Mouse (Mus musculus): ENCODE data around the gene Selenbp1. TPM values are rescaled to one million over a fixed set of nuclear protein-coding genes. Genes with fewer than 3 reads are reported as not detected.

Selenbp1 gene
- total and polyA plus RNA-seq, 2 experiments, result 631 to 744 TPM

DNA sequence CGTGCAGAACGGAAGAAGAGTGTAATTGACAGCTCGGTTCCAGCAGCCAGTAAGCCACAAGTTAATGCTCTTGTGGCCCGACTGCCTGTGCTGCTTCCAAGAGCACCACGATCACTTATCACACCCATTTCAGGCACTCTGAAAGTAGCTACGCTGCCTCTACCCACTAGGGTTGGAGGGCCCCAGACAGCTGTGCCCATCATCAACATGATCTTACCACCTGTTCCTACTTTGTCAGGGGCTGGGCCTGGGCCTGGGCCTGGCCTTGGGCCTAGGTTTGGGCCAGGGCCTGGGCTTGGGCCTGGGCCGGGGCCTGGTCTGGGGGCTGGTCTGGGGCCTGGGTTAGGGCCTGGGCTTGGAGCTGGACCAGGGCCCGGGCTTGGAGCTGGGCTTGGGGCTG is 25.4 kb downstream of the Selenbp1 start:
- no peak for DNase-seq (ENCODE audit: extremely low read depth, low read depth, low spot score)
- H3K27me3 ChIP-seq (ENCODE audit: control insufficient read depth, insufficient read depth, low read length), result no peaks in the 10 kb centered on the region
- WGBS, result 97% methylated on average over 8 of the region's 8 CpGs
- peaks cover under 1% of the 10 kb centered on the region; the same call in 1 of the 2 replicates for H3K4me1 ChIP-seq (ENCODE audit: control insufficient read depth, insufficient read depth, low read length)
- TF ChIP-seq POLR2A (IDR thresholded peaks at IDR 0.05; ENCODE audit: extremely low read depth, insufficient read depth, low read length), result no peak
- no peak for TF ChIP-seq CTCF (IDR thresholded peaks at IDR 0.05; ENCODE audit: low read depth, low read length)
- H3K36me3 ChIP-seq (ENCODE audit: control insufficient read depth, insufficient read depth, low read length), result peaks cover 19% of the 10 kb centered on the region
- H3K4me3 ChIP-seq (ENCODE audit: insufficient read depth, low read depth, low read length), result no peak overlapping the region
- H3K27ac ChIP-seq (replicated peaks; ENCODE audit: insufficient read depth, low read depth, low read length), result no peak overlapping the region
- H3K79me2 ChIP-seq (ENCODE audit: control insufficient read depth, insufficient read depth, low read length), result no peaks in the 10 kb centered on the region
- H3K9ac ChIP-seq (ENCODE audit: low read depth, low read length), result no peak overlapping the region

DNA sequence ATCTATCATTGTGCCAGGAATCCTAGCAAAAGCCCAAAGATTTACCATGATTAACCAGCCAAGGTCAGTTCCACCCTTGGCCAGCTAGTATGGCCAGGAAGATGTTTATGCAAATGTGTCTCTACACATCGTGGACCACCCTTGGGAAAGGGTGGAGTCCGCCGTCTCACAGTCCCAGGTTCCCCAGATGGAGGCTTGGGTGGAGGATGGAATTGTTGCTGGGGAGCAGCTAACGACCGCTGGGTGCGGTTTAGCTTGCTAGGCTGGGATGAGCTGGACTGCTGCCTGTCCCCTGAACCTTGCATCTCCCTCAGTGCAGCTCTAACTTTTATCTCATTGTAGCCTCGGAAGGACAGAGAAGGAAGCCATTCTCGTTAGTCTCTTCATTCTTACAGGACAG is 27.0 kb downstream of the Selenbp1 start:
- DNase-seq (ENCODE audit: extremely low read depth, low read depth, low spot score), result no peak
- H3K4me1 ChIP-seq (ENCODE audit: control insufficient read depth, insufficient read depth, low read length), result no peaks in the 10 kb centered on the region
- H3K36me3 ChIP-seq (ENCODE audit: control insufficient read depth, insufficient read depth, low read length), result peaks cover 19% of the 10 kb centered on the region
- no peak overlapping the region for H3K9ac ChIP-seq (ENCODE audit: low read depth, low read length)
- no peaks in the 10 kb centered on the region for H3K27me3 ChIP-seq (ENCODE audit: control insufficient read depth, insufficient read depth, low read length)
- H3K79me2 ChIP-seq (ENCODE audit: control insufficient read depth, insufficient read depth, low read length), result no peaks in the 10 kb centered on the region
- H3K4me3 ChIP-seq (ENCODE audit: insufficient read depth, low read depth, low read length), result no peak overlapping the region
- H3K27ac ChIP-seq (replicated peaks; ENCODE audit: insufficient read depth, low read depth, low read length), result no peak overlapping the region
- 69% methylated on average over 8 of the region's 8 CpGs for WGBS
- TF ChIP-seq POLR2A (IDR thresholded peaks at IDR 0.05; ENCODE audit: extremely low read depth, insufficient read depth, low read length), result no peak
- TF ChIP-seq CTCF (IDR thresholded peaks at IDR 0.05; ENCODE audit: low read depth, low read length), result no peak

DNA sequence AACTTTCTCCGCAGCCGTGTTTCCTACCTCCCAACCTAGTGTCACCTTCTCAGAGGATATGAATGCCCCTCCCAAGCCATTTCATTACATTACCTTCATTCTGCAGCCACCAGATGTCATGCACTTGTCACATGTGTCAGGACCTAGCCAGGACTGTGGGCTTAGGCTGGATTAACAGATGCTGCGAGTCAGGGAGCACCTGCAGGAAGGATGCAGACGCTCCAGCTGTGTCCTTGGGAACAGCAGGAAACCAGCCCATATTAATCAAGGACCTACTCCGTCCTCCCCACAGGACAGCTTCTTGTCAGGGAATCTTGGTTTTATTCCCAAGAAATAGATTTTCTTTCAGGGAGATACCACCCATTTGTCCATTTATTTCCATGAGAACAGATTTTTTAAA is 27.5 kb downstream of the Selenbp1 start:
- TF ChIP-seq CTCF (IDR thresholded peaks at IDR 0.05; ENCODE audit: low read depth, low read length), result no peak
- TF ChIP-seq POLR2A (IDR thresholded peaks at IDR 0.05; ENCODE audit: extremely low read depth, insufficient read depth, low read length), result no peak
- WGBS, result 67% methylated on average over 5 of the region's 5 CpGs
- Histone ChIP-seq H3K79me2 (ENCODE audit: control insufficient read depth, insufficient read depth, low read length) (no peaks in the 10 kb centered on the region), H3K9ac (ENCODE audit: low read depth, low read length) (no peak overlapping the region), H3K27me3 (ENCODE audit: control insufficient read depth, insufficient read depth, low read length) (no peaks in the 10 kb centered on the region), H3K4me3 (ENCODE audit: insufficient read depth, low read depth, low read length) (no peak overlapping the region), H3K4me1 (ENCODE audit: control insufficient read depth, insufficient read depth, low read length) (no peaks in the 10 kb centered on the region), H3K36me3 (ENCODE audit: control insufficient read depth, insufficient read depth, low read length) (peaks cover 19% of the 10 kb centered on the region), H3K27ac (replicated peaks; ENCODE audit: insufficient read depth, low read depth, low read length) (no peak overlapping the region)
- DNase-seq (ENCODE audit: extremely low read depth, low read depth, low spot score), result no peak

DNA sequence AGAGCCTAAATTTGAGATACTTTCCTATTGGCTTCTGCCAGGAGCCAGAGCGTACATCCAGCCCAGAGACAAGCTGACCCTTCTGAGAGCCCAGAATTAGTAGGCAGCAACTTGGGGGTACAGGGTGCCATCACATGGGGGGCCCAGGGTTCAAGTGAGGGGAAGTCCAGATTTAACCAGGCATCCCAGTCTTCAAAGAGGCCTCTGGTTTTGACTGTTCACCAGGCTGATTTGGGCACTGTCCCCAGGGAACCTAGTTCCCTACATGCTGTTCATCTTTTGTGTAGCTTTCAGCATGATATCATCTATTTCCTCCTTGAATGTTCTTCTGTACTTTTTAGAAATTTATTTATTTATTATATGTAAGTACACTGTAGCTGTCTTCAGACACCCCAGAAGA is 32.1 kb downstream of the Selenbp1 start:
- Histone ChIP-seq H3K9ac (ENCODE audit: low read depth, low read length) (no peak overlapping the region), H3K4me3 (ENCODE audit: insufficient read depth, low read depth, low read length) (no peak overlapping the region), H3K79me2 (ENCODE audit: control insufficient read depth, insufficient read depth, low read length) (no peaks in the 10 kb centered on the region), H3K27me3 (ENCODE audit: control insufficient read depth, insufficient read depth, low read length) (no peaks in the 10 kb centered on the region), H3K27ac (replicated peaks; ENCODE audit: insufficient read depth, low read depth, low read length) (no peak overlapping the region), H3K36me3 (ENCODE audit: control insufficient read depth, insufficient read depth, low read length) (no peaks in the 10 kb centered on the region), H3K4me1 (ENCODE audit: control insufficient read depth, insufficient read depth, low read length) (no peaks in the 10 kb centered on the region)
- no peak for DNase-seq (ENCODE audit: extremely low read depth, low read depth, low spot score)
- 97% methylated on average over 1 of the region's 1 CpGs for WGBS
- TF ChIP-seq CTCF (IDR thresholded peaks at IDR 0.05; ENCODE audit: low read depth, low read length) (no peak), POLR2A (IDR thresholded peaks at IDR 0.05; ENCODE audit: extremely low read depth, insufficient read depth, low read length) (no peak)

DNA sequence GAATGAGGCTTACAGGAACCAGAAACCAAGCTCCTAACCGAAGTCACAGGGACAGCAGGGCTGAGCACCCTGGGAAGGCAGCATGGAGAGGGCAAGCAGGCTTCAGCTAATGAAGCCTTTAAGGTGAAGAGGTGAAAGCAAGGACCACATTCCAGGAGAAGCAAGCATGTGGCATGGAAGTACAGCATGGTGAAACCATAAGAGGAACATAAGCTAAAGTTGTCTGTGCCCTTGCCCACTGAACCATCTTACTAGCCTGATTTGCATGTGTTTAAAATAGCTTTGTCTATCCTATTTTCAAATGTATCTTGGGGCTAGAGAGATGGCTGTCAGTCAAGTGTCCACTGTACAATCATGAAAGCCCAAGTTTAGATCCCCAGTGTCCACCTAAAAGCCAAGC is 33.0 kb downstream of the Selenbp1 start:
- H3K36me3 ChIP-seq (ENCODE audit: control insufficient read depth, insufficient read depth, low read length), result no peaks in the 10 kb centered on the region
- no peak for TF ChIP-seq POLR2A (IDR thresholded peaks at IDR 0.05; ENCODE audit: extremely low read depth, insufficient read depth, low read length)
- no peak for TF ChIP-seq CTCF (IDR thresholded peaks at IDR 0.05; ENCODE audit: low read depth, low read length)
- WGBS, result 89% methylated on average over 1 of the region's 1 CpGs
- H3K4me3 ChIP-seq (ENCODE audit: insufficient read depth, low read depth, low read length), result no peak overlapping the region
- no peaks in the 10 kb centered on the region for H3K79me2 ChIP-seq (ENCODE audit: control insufficient read depth, insufficient read depth, low read length)
- H3K4me1 ChIP-seq (ENCODE audit: control insufficient read depth, insufficient read depth, low read length), result no peaks in the 10 kb centered on the region
- no peaks in the 10 kb centered on the region for H3K27me3 ChIP-seq (ENCODE audit: control insufficient read depth, insufficient read depth, low read length)
- H3K9ac ChIP-seq (ENCODE audit: low read depth, low read length), result no peak overlapping the region
- no peak for DNase-seq (ENCODE audit: extremely low read depth, low read depth, low spot score)
- no peak overlapping the region for H3K27ac ChIP-seq (replicated peaks; ENCODE audit: insufficient read depth, low read depth, low read length)

DNA sequence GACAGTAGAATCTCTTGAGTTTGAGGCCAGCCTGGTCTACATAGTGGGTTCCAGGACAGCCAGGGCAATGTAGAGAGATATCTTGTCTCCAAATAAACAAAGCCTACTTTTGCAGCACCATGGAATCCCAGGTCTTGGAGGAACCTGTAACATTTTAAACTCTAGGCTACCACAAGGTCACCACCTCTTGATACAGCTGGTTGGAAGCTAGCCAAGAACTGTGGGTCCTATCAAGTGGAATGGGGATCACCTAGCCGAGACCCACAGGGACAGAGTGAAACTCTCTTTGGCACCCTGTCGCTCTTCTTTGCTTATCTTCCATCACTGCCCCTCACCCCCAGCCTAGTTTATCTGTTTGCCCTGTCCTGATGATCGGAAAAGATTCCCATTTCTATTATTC is 39.7 kb downstream of the Selenbp1 start:
- Histone ChIP-seq H3K36me3 (ENCODE audit: control insufficient read depth, insufficient read depth, low read length) (no peaks in the 10 kb centered on the region; the same call in 1 of the 2 replicates), H3K27me3 (ENCODE audit: control insufficient read depth, insufficient read depth, low read length) (no peaks in the 10 kb centered on the region), H3K4me1 (ENCODE audit: control insufficient read depth, insufficient read depth, low read length) (peaks cover 7% of the 10 kb centered on the region), H3K27ac (replicated peaks; ENCODE audit: insufficient read depth, low read depth, low read length) (no peak overlapping the region), H3K79me2 (ENCODE audit: control insufficient read depth, insufficient read depth, low read length) (peaks cover 16% of the 10 kb centered on the region), H3K4me3 (ENCODE audit: insufficient read depth, low read depth, low read length) (no peak overlapping the region), H3K9ac (ENCODE audit: low read depth, low read length) (no peak overlapping the region)
- 77% methylated on average over 3 of the region's 3 CpGs for WGBS
- no peak for TF ChIP-seq CTCF (IDR thresholded peaks at IDR 0.05; ENCODE audit: low read depth, low read length)
- no peak for TF ChIP-seq POLR2A (IDR thresholded peaks at IDR 0.05; ENCODE audit: extremely low read depth, insufficient read depth, low read length)
- no peak for DNase-seq (ENCODE audit: extremely low read depth, low read depth, low spot score)
